ENCODE assay signal across 8 mouse cellular contexts in genomic region chr17:49539204-49539603, GRCm38 (mm10). TPM values are rescaled to one million over a fixed set of nuclear protein-coding genes. Genes with fewer than 3 reads are reported as not detected.
DNase-seq lines count a peak whose midpoint lies in the region.

No protein-coding gene starts in this region.

- DNase-seq in Muller cell, postnatal 12 days (ENCODE audit: inconsistent ontology term): peak; percentile 94
- peak; percentile 84 for DNase-seq in embryo, embryonic 10 days (ENCODE audit: low spot score)
- DNase-seq in heart, postnatal 4 days: peak; percentile 40
- DNase-seq in layer of hippocampus, adult 8-10 months (ENCODE audit: low spot score in 2 of 2): peak; percentile 64 to 80
- DNase-seq in lung, postnatal 4 days: peak; percentile 59 to 83
- DNase-seq in testis, postnatal 14 days (ENCODE audit: low spot score): peak; percentile 83
- no peak for DNase-seq in gastrocnemius, postnatal 4 days (ENCODE audit: low spot score in 2 of 2)
- no peak for DNase-seq in retina, embryonic 14.5 days (ENCODE audit: low spot score)

RNA-seq across cellular contexts. Expression of gene Daam2, which starts 24.9 kb away (rescaled TPM):
- total RNA-seq in heart, postnatal 4 days (2021): 10 to 100 TPM; 16.0 to 18.5 TPM
- 10 to 100 TPM; 66.2 to 85.4 (median 78.1) TPM for total RNA-seq in layer of hippocampus, adult 8-10 months (2022)
- 10 to 100 TPM; 16.4 to 18.6 TPM for total RNA-seq in gastrocnemius, postnatal 4 days (2021)

Comparison
In these comparisons a context has a peak if more than half of its experiments do, and no peak if none do; other contexts are left out.
1. DNase-seq: peak in Muller cell, postnatal 12 days (single experiment), embryo, embryonic 10 days (single experiment), heart, postnatal 4 days (single experiment), layer of hippocampus, adult 8-10 months (2 of 2), lung, postnatal 4 days (2 of 2) and testis, postnatal 14 days (single experiment); none in gastrocnemius, postnatal 4 days (0 of 2) and retina, embryonic 14.5 days (single experiment).